Mouse (Mus musculus) spleen, postnatal 14 days (tissue): ENCODE results near the gene Acot6.
"Not testable (repeated sequence)": the region's sequence is repeated elsewhere in the genome, so short reads cannot be mapped to it uniquely, and the experiment has no call there.

Experiments
- DNase-seq, 2 experiments: peaks; one replicate each; pipeline ENCODE4 v3.0.0; 2021 to 2022; ENCODE audit warnings: low spot score in 2 of 2

Gene Acot6

DNA sequence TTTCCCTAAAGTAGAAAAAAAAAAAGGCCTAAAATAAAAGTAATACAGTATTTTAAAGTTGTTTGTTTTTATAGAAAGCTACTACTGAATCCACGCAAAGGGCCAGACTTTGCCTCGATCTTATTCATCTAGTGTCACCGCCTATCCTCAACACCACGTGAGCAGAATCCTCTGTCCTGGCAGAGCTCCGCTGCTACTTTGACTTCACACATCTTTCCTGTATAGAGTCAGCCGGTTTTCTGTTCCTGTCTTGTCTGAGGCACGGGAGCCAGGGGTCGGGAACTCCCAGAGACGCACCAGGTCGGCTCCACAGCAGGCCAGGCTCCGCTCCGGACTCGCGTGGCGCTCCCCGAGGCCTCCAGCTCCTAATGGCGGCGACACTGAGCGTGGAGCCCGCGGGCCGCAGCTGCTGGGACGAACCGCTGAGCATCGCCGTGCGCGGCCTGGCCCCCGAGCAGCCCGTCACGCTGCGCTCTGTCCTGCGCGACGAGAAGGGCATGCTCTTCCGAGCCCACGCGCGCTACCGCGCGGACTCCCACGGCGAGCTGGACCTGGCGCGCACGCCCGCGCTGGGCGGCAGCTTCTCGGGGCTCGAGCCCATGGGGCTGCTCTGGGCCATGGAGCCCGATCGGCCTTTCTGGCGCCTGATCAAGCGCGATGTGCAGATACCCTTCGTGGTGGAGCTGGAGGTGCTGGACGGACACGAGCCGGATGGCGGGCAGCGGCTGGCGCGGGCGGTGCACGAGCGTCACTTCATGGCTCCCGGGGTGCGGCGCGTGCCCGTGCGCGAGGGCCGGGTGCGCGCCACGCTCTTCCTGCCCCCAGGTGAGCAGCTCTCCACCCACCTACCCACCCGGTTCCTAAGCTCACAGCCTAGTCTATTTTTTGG, at the start of gene Acot6:
Gene Acot6 (plus strand): TSS at position 51 of the 889 bp plus-strand sequence.
- DNase-seq = peak in 1 of 2 experiments; percentile 23

DNA sequence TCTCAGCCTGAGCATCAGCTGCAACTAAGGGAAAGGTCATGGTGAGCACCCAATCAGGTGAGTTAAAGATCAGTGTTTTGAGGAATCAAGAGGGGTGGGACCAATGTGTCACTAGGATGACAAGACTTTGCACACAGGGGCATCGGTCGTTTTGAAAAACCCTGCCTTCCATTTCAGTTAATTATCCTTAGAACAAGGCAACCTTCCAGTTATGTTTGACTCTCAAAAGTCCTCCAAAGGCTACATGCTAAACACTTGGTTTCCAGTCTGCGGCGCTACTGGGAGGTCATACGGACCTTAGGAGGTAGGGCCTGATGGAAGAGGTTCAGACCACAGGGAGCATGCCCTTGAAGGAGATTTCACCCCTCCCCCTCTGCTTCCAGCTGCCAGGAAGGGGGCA, 49.7 kb upstream of the Acot6 start:
- DNase-seq = not testable (repeated sequence)

DNA sequence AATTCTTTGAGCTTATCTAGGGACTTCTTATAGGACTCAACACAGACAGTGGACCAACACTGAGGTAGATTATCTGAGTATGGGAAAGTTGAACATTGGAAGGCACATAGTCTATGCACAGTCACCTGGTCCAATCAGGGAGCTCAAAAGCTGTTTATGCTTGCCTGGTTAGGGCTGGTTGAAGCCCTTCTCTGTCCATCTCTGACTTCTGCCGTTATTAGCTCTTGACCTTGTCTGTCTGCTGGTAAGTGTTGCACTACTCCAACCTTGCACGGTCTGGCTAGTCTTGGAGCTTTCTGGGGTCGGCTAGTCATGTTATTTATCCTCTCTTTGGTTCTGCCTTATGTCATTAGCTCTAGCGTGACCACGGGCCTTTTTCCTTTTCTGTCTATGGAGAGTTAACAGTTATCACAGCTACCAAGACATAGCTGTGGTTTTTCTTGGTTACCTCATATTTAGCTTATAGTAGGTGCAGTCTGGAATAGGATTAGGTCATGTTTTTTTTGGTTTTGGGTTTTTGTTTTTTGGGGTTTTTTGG, 48.4 kb upstream of the Acot6 start, which contains the start of gene Acot3:
Gene Acot3 (plus strand): TSS at position 208 of the 538 bp plus-strand sequence.
- DNase-seq = no peak

DNA sequence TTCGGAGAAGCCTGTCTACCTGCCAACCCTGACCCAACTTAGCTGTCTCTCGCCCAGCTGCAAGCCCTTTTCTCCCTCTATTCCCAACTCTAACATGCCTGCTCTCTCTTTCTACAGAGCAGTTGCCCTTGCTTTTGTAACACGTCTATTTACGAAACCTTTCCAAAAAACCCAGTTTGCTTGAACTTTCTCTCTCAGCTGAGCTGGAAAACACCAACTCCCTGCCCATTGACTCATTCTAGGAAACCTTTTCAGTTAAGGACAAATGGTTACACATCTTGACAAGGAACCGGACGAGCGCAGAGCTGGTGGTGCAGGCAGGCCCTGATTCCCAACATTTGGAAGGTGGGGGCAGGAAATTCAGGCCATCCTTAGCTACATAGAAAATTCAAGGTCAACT, 47.8 kb upstream of the Acot6 start:
- no peak for DNase-seq

DNA sequence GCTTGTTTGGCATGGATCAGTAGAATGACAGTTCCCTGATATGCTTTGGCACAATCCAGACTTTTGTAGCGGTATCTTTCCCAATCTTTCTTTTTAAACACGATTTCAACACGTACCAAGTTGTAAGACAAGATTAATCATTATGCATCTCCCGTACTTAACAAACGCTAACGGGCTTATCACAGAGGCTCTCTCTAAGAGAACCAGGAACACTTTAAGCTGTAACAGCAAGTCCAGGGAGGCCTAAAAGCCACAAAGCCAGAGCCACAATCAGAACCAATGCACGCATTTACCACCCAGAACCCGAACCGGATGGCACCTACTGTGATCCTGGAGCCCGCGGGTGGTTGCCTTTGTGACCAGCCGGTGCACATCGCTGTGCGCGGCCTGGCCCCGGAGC, 47.3 kb upstream of the Acot6 start:
- no peak for DNase-seq

DNA sequence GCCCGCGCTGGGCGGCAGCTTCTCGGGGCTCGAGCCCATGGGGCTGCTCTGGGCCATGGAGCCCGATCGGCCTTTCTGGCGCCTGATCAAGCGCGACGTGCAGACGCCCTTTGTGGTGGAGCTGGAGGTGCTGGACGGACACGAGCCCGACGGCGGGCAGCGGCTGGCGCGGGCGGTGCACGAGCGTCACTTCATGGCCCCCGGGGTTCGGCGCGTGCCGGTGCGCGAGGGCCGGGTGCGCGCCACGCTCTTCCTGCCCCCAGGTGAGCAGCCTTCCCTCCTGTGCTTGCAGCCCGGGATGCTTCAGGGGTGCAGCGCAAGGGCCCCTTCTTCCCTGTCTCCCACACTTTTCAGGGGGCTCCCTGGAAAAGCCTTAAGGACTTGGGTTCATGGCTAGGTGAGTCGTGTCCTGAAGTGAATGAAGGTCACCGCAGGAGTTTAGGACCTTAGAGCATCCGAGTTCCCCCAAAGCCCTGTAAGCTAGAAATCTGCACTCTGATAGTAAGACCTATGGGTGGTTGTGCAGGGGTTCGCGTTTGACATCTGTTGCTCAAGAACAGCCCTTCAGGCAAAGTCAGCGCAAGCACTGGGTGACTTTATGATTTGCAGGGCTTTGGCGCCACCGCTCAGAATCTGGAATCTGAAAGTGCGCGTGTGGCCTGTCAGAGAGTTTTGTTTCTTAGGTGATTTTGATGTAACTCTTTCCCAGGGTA, 46.6 kb upstream of the Acot6 start:
- no peak for DNase-seq

DNA sequence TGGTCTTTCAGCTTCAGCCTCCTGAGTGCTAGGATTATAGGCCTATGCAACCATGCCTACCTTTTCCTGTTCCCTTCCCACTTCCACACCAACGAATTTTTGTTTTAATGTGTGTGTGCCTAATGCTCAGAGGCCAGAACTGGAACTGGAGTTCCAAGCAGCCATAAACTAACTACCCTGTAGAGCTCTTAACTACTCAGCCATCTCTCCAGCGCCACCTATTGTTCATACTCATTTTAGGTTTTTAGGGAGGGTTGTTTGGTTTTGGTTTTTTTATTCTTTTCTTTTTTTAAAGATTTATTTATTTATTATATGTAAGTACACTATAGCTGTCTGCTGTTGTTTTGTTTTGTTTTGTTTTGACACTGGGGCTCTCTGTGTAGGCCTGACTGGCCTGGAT, 39.5 kb upstream of the Acot6 start:
- no peak for DNase-seq

DNA sequence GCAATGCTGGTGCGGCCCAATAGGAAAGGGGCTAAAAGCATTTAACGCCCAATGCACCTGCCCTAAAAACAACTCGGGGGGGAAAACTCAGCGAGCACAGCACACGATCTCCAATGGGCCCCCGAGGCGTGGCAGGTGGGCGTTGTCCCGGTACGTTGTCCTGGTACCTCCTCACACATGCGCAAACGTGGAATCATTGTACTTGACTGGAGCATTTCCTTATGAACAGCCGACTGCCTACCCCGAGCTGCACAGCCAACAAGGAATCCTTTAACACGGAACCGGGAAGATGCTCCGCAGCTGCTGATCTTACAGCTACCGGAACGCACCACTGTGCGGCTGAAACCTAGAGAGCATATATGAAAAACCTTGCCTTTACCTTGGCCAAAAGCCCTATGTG, 38.1 kb upstream of the Acot6 start:
- DNase-seq = no peak

DNA sequence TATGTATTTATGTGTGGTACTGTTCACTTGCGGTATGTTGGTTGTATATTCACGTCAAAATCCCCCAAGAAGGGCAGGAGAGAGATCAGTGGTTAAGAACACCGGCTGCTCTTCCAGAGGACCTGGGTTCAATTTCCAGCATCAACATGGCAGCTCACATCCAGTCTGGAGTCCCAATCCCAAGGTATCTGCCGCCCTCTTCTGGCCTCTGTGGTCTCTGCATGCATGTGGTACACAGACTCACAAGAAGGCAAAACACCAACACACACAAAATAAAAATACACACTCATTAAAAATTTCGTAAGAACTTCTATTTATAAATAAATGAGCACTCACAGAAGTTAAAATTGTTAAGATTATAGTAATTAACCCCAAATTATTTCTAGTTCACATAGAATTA, 37.2 kb upstream of the Acot6 start:
- DNase-seq = no peak

DNA sequence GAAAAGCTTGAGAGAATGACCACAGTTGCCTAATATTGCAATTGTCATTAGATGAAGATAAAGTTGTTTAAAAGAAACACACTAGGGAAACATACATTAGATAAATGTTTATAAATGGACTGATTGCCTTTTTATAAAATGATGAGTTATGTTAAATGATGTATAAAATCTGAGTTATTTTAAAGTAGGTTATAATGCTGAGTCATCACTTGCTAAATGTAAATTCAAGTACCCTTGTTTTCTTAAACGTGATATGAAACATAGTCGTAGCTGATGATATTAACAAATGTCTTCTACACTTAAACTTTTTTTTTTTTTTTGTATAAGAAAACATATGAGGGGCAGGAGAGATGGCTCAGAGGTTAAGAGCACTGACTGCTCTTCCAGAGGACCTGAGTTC, 36.6 kb upstream of the Acot6 start:
- no peak for DNase-seq

DNA sequence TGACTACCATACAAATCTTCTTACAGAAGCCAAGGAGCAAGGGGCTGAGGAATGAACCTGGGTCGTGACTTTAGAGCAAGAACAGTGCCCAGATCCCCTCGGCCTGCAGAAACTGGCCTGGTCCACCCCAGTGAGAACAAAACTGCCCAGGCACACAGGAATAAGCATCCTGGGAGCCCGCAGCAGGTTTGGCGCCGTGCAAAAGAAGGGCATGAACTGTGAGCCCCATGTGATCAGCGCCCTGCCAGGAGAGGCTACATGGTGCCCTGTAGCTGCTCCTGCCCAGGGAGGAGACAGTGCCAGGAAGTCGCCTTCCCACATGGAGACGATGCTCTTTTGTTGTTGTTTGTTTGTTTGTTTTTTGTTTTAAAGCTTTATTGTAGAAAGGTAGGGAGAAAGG, 35.8 kb upstream of the Acot6 start:
- no peak for DNase-seq

DNA sequence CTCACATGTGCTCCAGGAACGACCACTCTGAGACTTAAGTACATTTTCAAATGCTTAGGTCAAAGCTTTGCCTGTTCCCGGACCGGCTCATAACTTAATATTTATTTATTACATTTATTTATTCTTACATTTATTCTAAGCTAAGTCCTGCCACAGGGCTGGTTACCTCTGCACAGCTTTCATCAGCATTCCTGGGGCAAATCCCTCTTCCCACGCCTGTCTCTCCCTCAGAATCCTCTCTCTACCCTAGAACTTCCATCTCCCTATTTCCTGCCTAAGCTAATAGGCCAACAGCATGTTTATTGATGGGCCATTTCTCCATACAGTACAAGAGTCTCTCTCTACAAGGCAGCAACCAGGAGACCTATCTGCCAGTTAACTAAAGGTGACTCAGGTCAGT, 32.7 kb upstream of the Acot6 start:
- no peak for DNase-seq

DNA sequence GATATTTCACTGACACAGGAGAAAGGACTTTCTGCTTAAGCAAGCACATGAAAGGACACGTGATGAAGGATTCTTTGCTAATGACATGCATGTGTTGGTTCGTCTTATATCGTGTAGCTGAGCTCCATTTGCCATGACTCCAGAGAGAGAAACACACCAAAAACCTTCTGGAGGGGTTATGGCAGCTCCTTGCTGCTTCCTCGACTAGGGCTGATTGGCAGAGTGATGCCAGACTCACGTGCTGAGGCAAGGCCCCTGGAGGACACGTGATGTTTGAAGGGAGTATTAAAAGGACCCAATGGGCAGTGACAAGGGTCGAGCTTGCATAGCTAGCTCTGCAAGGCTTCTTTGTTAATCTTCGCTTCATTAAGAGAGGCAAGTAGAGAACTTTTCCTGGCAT, 32.2 kb upstream of the Acot6 start:
- DNase-seq = no peak

DNA sequence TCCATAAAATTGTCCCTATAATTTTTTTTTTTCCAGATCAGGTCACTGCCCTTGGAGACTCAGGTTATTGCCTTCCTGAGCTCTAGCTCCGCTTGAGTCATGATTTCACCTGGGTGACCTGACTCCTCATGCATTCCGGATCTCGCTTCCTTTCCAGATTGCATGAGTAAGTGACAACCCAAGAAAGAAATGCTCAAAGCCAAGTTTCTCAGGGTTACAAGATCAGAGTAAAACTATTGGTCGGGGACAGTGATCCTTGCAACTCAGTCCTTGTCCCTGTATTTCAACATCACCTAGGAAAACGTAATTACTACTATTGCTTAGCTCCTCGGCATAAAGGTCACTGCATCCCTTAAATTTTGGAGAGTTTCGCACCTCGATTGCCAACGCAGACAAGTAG, 31.5 kb upstream of the Acot6 start, which contains the start of gene Acot5:
Gene Acot5 (plus strand): TSS at position 340 of the 400 bp plus-strand sequence.
- DNase-seq = no peak

DNA sequence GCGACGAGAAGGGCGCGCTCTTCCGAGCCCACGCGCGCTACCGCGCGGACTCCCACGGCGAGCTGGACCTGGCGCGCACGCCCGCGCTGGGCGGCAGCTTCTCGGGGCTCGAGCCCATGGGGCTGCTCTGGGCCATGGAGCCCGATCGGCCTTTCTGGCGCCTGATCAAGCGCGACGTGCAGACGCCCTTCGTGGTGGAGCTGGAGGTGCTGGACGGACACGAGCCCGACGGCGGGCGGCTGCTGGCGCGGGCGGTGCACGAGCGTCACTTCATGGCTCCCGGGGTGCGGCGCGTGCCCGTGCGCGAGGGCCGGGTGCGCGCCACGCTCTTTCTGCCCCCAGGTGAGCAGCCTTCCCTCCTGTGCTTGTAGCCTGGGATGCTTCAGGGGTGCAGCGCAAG, 30.9 kb upstream of the Acot6 start:
- DNase-seq = peak in 1 of 2 experiments; percentile 10

DNA sequence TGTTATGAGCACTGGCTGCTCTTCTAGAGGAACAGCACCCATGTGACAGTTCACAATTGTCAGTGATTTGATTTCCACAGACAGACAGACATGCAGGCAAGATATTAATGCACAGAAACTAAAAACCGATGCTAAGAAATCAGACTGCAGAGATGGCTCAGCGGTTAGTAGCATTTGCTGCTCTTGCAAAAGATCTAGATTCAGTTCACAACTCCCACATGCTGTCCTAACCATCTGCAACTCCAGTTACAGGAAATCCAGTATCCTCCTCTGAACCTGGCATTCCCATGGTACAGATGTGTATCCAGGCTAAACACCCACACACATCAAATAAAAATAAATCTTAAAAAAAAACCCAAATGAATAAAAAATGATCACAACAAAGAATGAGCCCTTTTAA, 28.8 kb upstream of the Acot6 start:
- DNase-seq = no peak

DNA sequence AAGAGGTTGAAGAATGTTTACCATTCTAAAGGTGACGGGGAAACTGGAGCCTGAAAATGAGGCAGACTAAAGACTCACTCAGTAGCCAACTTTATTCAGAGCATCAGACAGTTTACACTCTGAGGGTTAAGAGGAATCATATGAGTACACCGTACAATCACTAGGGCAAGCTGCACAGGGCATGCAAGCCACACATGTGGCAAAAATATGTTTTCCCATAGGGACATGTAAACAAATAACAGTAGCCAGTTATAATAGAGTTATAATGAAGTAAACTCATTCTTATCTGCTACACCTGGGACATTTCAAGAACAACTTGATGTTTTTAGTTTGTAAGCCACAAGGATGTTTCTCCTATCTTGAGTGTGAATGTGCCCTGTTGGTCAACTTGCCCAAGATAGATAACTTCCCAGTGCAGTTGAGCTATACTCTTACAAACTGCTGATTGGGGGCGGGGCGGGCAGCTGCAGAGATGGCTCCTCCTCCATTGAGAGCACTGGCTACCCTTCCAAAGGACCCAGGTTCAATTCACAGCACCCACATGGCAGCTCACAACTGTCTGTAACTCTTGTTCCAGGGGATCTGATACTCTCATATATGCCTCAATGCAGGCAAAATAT, 23.0 kb upstream of the Acot6 start:
- DNase-seq = no peak

DNA sequence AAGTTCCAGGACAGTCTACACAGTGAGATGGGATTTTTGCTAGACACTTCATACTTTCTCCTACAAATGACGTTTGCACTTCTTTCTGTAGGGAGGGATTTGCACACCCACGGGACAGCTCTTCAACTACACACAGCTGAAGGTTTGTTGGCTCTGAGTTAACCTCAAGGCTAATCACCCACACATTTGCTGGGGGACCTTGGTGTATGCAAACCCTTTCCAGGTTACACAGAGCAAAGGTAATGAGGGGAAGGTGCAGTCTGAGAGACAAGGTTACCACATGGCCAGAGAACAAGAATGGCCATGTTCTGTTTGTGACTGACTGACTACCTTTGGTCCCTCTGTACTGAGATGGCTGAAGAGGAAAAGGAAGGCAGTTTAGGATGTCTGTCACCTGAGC, 16.6 kb upstream of the Acot6 start:
- DNase-seq = no peak

DNA sequence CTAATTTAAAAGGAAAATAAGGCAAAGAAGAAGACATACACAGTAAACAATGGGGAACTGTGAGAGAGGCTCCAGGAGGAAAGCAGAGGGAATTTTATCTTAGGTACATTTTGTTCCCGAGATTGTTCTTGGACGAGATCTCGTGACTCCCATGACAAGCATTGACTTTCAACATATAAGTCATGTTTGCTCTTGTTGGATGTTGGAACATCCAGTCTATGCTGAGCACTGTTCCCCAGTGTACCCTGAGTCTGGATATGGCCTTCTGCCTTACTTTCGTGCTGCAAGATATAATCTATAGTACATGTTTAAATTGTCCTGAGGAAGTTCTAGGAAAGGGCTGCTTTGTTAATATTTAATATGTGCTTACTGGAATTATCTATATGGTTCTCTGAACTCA, 15.9 kb upstream of the Acot6 start:
- no peak for DNase-seq

DNA sequence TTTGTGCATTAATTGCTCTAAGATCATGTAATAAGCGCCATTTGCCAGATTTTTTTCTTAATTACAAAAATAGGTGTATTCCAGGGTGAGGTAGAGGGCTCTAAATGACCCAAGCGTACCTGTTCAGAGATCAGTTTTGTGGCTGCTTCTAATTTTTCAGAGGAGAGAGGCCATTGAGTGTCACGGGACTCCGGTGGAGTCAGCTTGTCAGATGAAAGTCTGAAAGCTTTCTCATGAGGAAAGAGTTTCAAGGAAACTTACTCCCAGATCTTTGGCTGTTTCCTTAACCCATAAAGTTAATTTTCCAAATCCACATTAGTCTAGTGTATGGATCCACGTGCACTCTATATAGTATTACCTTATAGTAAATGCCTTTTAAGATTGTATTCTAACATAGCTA, 5.8 kb upstream of the Acot6 start:
- not testable (repeated sequence) for DNase-seq

DNA sequence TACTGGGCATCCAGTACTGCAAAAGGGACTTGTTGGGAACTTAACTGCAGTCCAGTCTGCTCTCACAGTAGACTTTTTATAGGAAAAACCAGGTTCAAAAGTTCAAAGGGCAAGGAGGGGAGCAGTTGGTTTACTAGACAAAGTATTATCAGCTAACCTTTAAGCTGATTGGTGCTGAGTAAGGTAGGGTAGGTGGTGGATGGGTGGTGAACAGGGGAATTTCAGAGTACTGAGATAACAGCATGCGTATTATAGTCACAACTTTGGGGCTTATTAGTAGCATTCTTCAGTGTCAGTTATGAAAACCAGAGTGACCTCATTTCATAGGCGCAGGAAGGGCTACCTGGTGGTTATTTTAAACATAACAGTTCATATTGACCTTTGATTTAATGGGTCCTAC, 849 bp upstream of the Acot6 start:
- DNase-seq = no peak

DNA sequence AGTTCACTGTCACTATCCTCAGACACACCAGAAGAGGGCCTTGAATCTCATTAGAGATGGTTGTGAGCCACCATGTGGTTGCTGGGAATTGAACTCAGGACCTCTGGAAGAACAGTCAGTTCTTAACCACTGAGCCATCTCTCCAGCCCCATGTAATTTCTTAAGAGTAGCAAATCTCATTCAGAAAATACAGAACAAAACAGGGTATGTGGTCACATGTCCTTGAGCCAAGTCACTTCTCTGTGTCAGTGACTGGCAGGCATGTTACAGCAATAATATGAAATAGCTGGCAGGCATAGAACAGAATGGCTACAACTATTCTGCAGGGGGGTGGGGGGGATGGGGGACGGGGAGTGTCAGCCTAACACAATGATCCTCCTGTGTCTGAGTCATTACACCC, 383 bp upstream of the Acot6 start:
- no peak for DNase-seq
